Mouse (Mus musculus) intestine, embryonic 16.5 days (tissue): ENCODE measurements around the gene Usp47. TPM values are rescaled to one million over a fixed set of nuclear protein-coding genes. Genes with fewer than 3 reads are reported as not detected.

Source experiments
- ATAC-seq: fragments of 200-750 bp; cut with Nextera tagmentation; 2 replicates; pipeline ENCODE4 v1.8.0; 2017; ENCODE audit warnings: moderate TSS enrichment, moderate library complexity
- H3K27ac ChIP-seq: fragments of 300-500 bp; sonication (generic); 2 replicates; pipeline ENCODE4 v1.5.1; 2014; ENCODE audit warnings: mild to moderate bottlenecking, low read length
- H3K27me3 ChIP-seq: fragments of 300-500 bp; sonication (generic); replicated peaks from 2 replicates; pipeline ENCODE4 v1.6.1; 2014; ENCODE audit warnings: low read length, control low read depth, mixed read lengths; ENCODE audit not compliant: control insufficient read depth, insufficient read depth
- H3K36me3 ChIP-seq: fragments of 300-500 bp; sonication (generic); 2 replicates; pipeline ENCODE4 v1.6.1; 2014; ENCODE audit warnings: low read length, control low read depth; ENCODE audit not compliant: control insufficient read depth, insufficient read depth
- H3K4me1 ChIP-seq: fragments of 300-500 bp; sonication (generic); 2 replicates; pipeline ENCODE4 v1.6.1; 2014; ENCODE audit warnings: low read length, control low read depth, mixed read lengths; ENCODE audit not compliant: control insufficient read depth, insufficient read depth
- H3K4me2 ChIP-seq: fragments of 300-500 bp; sonication (generic); 2 replicates; pipeline ENCODE4 v1.6.1; 2014; ENCODE audit warnings: low read depth, low read length, control low read depth
- H3K4me3 ChIP-seq: fragments of 300-500 bp; sonication (generic); 2 replicates; pipeline ENCODE4 v1.5.1; 2014; ENCODE audit warnings: mild to moderate bottlenecking, low read length
- H3K9ac ChIP-seq: fragments of 300-500 bp; sonication (generic); 2 replicates; pipeline ENCODE4 v1.6.1; 2014; ENCODE audit warnings: low read depth, low read length
- H3K9me3 ChIP-seq: fragments of 300-500 bp; sonication (generic); 2 replicates; pipeline ENCODE4 v1.6.1; 2016; ENCODE audit warnings: low read length, control low read depth; ENCODE audit not compliant: control insufficient read depth
- WGBS: fragments of 180-500 bp; shearing (Covaris S2); extraction: QIAGEN DNeasy Blood & Tissue Kit; methylation state at CpG from one replicate; pipeline ENCODE4 v1.1.7; 2014; 5-methylcytosine and 5-hydroxymethylcytosine counted together
- polyA plus RNA-seq: library from polyadenylated mRNA; unstranded; fragments of >200 nt; fragmentation: Nextera tagmentation; extraction: Ambion mirVana; gene quantifications from 2 replicates; pipeline ENCODE4 v1.2.1, GENCODE M21; 2015

Gene Usp47
- polyA plus RNA-seq, 1 experiment from 2014 or later = 48.7 TPM

DNA sequence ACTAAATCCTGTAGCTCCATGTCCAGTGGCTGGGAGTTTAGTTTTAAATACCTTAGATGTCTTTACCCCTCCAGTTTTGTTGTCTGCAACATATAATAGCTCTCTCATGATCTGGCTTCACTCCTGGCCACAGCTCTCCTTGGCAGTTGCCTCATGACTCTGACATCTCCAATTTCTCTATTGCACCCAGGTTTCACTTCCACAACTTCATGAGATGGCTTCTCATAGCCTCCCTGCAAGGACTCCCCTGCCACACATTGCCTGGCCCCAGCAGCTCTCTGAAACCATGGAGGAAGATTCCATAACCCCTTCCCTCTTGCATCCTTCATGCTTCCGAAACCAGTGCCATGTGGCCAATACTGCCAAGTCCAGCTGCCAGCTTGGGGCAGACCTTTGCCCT lies 23.1 kb upstream of the Usp47 start:
- H3K9me3 ChIP-seq = no peaks in the 10 kb centered on the region
- H3K27ac ChIP-seq = no peak overlapping the region
- no peaks in the 10 kb centered on the region for H3K27me3 ChIP-seq
- no peak for ATAC-seq
- 86% methylated on average over 1 of the region's 1 CpGs for WGBS
- no peaks in the 10 kb centered on the region for H3K36me3 ChIP-seq
- no peak overlapping the region for H3K4me2 ChIP-seq
- H3K4me1 ChIP-seq = no peaks in the 10 kb centered on the region
- no peak overlapping the region for H3K9ac ChIP-seq
- H3K4me3 ChIP-seq = no peak overlapping the region

DNA sequence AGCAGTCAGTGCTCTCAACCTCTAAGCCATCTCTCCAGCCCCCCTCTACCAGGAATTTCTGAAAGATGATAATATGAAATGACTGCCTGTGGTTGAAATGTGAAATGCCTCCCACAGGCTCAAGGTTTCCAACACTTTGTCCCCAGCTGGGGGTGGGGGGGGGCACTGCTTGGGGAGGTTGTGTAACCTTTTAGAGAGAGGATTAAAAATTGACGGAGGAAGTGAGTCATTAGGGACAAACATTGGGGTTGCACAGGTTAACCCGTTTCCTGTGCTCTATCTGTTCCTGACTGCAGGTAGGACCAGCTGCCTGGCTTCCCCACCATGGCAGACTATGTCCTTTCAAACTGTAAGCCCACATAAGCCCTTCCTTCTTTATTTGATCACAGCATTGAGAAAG lies 12.8 kb upstream of the Usp47 start:
- no peak overlapping the region for H3K27ac ChIP-seq
- H3K4me1 ChIP-seq = no peaks in the 10 kb centered on the region
- 77% methylated on average over 2 of the region's 2 CpGs for WGBS
- H3K9ac ChIP-seq = no peak overlapping the region
- no peaks in the 10 kb centered on the region for H3K36me3 ChIP-seq
- ATAC-seq = no peak
- no peaks in the 10 kb centered on the region for H3K9me3 ChIP-seq
- no peak overlapping the region for H3K4me3 ChIP-seq
- no peaks in the 10 kb centered on the region for H3K27me3 ChIP-seq
- H3K4me2 ChIP-seq = no peak overlapping the region

DNA sequence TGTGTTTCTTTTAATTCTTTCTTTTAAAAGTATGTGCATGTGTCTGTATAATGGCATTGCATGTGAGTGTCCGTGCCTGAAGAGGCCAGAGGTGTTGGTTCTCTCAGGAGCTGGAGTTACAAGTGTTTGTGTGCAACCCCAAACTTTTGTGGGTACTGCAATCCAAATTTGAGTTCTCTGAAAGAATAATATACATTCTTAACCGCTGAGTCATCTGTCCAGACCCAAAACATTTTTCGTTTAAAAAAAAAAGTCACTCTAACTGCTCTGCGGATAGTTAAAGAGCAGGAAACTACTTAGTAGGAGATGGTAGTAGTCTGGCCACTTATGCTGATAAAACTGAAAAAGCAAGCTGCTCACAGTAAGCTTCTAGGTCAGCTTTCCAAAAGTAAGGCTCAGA lies 12.3 kb upstream of the Usp47 start:
- WGBS = 61% methylated on average over 4 of the region's 4 CpGs
- no peak overlapping the region for H3K4me2 ChIP-seq
- H3K4me1 ChIP-seq = no peaks in the 10 kb centered on the region
- no peak overlapping the region for H3K4me3 ChIP-seq
- no peaks in the 10 kb centered on the region for H3K36me3 ChIP-seq
- H3K9me3 ChIP-seq = no peaks in the 10 kb centered on the region
- no peak overlapping the region for H3K27ac ChIP-seq
- no peak for ATAC-seq
- no peak overlapping the region for H3K9ac ChIP-seq
- H3K27me3 ChIP-seq = no peaks in the 10 kb centered on the region

DNA sequence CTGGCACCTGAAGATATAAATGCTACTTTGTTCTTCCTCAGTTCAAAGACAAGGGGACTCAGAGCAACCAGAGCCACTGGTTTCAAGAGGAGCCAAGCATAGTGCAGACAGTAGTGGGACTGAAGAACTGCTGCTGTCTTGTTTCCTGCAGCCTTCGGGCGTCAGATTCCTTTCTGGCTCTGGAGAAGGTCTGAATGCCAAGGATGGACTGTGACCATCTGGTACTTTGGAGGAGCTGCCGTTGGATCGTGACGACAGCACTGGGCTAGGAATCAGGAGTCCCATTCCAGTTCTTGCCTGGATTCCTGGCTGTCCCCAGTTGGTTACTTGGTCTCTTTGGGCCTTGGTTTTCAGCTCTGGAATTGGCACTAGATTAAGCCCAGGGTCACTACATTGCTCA lies 11.2 kb upstream of the Usp47 start:
- Histone ChIP-seq H3K27me3 (no peaks in the 10 kb centered on the region), H3K27ac (peak overlapping the region; percentile 9; the same call in 1 of the 2 replicates), H3K9ac (no peak overlapping the region), H3K36me3 (no peaks in the 10 kb centered on the region), H3K9me3 (no peaks in the 10 kb centered on the region), H3K4me2 (no peak overlapping the region), H3K4me3 (no peak overlapping the region), H3K4me1 (no peaks in the 10 kb centered on the region)
- 44% methylated on average over 5 of the region's 5 CpGs for WGBS
- no peak for ATAC-seq

DNA sequence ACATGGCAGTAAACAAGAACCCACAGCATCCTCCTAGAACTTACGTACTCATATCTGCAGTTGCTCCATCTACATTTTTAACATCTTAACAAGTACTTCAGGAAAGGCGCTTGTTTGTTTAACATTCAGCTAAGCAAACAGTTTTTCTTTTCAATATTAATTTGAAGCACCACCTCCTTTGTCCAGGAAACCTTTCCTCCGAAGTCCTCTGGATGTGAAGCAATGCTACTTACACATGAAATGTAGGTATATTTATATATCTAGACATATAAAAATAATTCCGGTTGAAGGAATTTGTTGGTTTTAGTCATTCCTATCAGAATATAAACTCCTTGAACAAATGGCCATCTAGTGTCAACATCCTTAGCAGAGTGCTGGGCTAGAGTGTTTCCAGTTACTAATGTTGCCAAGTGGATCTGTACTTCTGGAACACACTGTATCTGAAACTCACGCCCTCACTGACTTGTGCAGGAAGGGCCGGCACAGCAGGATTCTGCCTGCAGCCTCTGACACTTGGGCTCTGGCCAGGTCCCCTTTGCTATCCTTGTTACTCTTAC lies 10.6 kb upstream of the Usp47 start:
- H3K27ac ChIP-seq = peak overlapping the region; percentile 9; the same call in 1 of the 2 replicates

DNA sequence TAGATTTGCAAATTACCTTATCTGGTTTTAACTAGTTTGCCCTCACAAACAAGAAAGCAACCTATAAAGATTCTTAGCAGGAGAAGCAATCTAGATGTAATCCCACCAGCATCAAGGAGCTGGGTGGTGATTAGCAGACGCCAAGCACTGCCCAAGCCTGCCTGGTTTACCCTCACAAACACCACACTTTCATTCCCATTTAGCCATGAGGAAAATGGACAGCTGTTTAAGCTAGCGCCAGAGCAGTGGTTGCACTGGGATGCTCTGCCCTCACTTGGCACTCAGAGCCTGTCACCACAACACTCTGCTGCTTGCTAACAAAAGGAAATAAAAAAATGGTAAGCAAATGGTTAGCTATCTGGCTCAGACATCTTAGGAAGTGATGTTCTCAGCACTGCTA lies 9.2 kb upstream of the Usp47 start:
- no peak overlapping the region for H3K27ac ChIP-seq
- ATAC-seq = no peak
- no peak overlapping the region for H3K4me2 ChIP-seq
- H3K27me3 ChIP-seq = no peaks in the 10 kb centered on the region
- H3K36me3 ChIP-seq = no peaks in the 10 kb centered on the region
- WGBS = 77% methylated on average over 2 of the region's 2 CpGs
- no peak overlapping the region for H3K4me3 ChIP-seq
- H3K9ac ChIP-seq = no peak overlapping the region
- no peaks in the 10 kb centered on the region for H3K4me1 ChIP-seq
- H3K9me3 ChIP-seq = no peaks in the 10 kb centered on the region

More for the DNA sequence above, 10.6 kb upstream of the Usp47 start:
- 59% methylated on average over 6 of the region's 6 CpGs for WGBS
- Histone ChIP-seq H3K9ac (no peak overlapping the region), H3K9me3 (no peaks in the 10 kb centered on the region), H3K4me2 (no peak overlapping the region), H3K36me3 (no peaks in the 10 kb centered on the region), H3K4me1 (no peaks in the 10 kb centered on the region), H3K4me3 (no peak overlapping the region), H3K27me3 (no peaks in the 10 kb centered on the region)
- no peak for ATAC-seq

DNA sequence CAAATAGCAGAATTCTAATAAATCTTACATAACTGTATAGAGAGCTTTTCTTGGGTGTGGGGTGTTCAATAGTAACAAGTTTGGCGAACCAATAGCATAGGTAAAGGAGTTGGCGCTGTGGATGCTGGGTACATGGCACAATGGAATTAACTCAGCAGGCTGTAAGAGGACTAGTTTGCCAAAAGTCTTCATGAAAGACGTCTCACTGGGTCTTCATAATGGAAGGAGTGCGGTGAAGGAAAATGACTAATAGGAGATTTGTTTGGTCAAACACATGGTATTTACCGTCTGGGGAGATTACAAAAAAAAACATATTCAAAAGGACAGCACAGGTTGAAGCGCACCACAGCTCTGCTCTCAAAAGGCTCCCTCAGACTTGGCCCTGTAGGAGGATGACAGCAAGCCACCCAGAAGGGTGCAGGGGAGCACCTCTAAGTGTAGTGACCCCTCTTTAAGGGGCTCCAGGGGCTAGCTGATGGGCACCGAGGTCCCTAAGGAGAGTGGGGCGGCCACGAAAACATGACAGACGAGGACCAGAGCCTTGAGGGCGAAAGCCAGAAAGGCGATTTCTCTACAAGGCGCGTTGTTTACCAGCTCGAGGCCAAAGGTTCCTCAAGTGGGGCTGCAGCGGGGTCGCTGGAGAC lies 676 bp upstream of the Usp47 start:
- H3K9ac ChIP-seq = peak overlapping the region; percentile 92
- H3K27ac ChIP-seq = peak overlapping the region; percentile 98
- peaks cover 16% of the 10 kb centered on the region for H3K4me1 ChIP-seq
- peak; percentile 22; the same call in 1 of the 2 replicates for ATAC-seq
- WGBS = 22% methylated on average over 17 of the region's 17 CpGs
- no peaks in the 10 kb centered on the region for H3K36me3 ChIP-seq
- H3K9me3 ChIP-seq = no peaks in the 10 kb centered on the region
- H3K27me3 ChIP-seq = no peaks in the 10 kb centered on the region
- peak overlapping the region; percentile 71 for H3K4me3 ChIP-seq
- peak overlapping the region; percentile 95 for H3K4me2 ChIP-seq

DNA sequence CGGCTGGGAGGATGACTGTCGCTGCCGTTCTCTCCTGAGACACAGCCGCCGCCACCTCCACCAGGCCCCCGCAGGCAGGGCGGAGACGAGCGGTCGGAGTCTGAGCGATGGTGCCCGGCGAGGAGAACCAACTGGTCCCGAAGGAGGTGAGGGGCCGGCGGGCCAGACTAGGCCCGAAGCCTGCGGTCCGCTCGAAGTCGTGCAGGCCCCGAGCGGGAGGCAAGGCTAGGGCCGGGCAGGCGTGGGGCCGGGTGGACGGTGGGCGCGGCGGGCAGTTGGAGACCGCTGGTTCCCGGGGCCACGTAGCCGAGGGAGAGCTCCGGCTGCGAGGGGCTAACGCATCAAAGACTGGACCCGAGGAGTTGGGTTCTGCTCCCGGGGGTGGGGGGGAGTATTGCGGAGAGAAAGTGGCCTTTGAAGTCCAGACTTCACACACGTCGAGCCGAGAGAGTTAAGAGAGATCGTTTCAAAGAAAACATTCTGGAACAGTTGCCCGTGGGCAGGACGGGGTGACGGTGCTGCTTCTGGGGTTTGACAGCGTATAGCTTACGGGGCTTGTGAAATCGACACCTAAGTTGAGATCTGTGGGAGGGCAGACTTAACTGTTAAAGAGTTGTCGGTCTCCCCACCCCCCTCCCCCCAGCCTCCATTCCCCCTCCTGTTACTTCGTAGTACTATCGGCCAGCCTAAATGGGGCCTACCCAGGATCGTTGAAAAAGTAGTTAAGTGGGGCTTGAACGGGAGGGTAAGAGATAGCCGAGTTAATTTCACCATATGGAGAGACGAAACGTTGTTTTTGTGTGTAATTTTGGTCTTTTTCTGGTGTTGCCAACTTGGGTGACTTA lies 519 bp downstream of the Usp47 start:
- Histone ChIP-seq H3K9ac (peak overlapping the region; percentile 92), H3K4me1 (peaks cover 21% of the 10 kb centered on the region), H3K9me3 (no peaks in the 10 kb centered on the region), H3K36me3 (no peaks in the 10 kb centered on the region), H3K27ac (peak overlapping the region; percentile 98), H3K4me2 (peak overlapping the region; percentile 50), H3K4me3 (peak overlapping the region; percentile 71), H3K27me3 (no peaks in the 10 kb centered on the region)
- ATAC-seq = peak; percentile 72
- under 1% methylated on average over 58 of the region's 58 CpGs for WGBS

DNA sequence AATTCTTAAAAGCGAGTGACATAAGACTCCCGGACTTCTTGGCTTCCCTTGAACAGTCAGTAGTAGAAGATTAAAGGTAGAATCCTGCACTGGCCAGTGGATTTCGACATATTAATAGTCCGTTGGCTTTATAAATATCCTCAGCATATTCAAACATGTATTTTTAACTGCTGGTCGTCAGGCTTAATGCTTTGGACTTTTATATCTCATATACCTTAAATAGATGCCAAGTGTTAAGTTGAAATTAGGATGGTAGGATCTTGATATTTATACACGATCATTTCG lies 1.1 kb downstream of the Usp47 start:
- peak overlapping the region; percentile 50 for H3K4me2 ChIP-seq
- no peaks in the 10 kb centered on the region for H3K27me3 ChIP-seq
- H3K4me3 ChIP-seq = peak overlapping the region; percentile 71
- peaks cover 26% of the 10 kb centered on the region for H3K4me1 ChIP-seq
- H3K36me3 ChIP-seq = no peaks in the 10 kb centered on the region
- ATAC-seq = no peak
- H3K27ac ChIP-seq = peak overlapping the region; percentile 98
- H3K9ac ChIP-seq = peak overlapping the region; percentile 92
- WGBS = 13% methylated on average over 7 of the region's 7 CpGs
- H3K9me3 ChIP-seq = no peaks in the 10 kb centered on the region
